Mouse (Mus musculus) embryonic facial prominence, embryonic 14.5 days (tissue): ENCODE data around the gene BC024978. TPM values are rescaled to one million over a fixed set of nuclear protein-coding genes. Genes with fewer than 3 reads are reported as not detected.

Source experiments
- ATAC-seq: fragments of 200-750 bp; cut with Nextera tagmentation; 2 replicates; pipeline ENCODE4 v1.8.0; 2017; ENCODE audit warnings: low read depth, moderate number of reproducible peaks, moderate TSS enrichment
- DNase-seq: peaks from one replicate; pipeline ENCODE4 v3.0.0-alpha.2; 2015; ENCODE audit warnings: low spot score
- H3K27ac ChIP-seq: fragments of 300-500 bp; sonication (generic); replicated peaks from 2 replicates; pipeline ENCODE4 v1.5.1; 2014; ENCODE audit warnings: low read depth, mild to moderate bottlenecking, low read length, moderate library complexity
- H3K27me3 ChIP-seq: fragments of 300-500 bp; sonication (generic); replicated peaks from 2 replicates; pipeline ENCODE4 v1.6.1; 2014; ENCODE audit warnings: low read length; ENCODE audit not compliant: control insufficient read depth, insufficient read depth
- H3K36me3 ChIP-seq: fragments of 300-500 bp; sonication (generic); 2 replicates; pipeline ENCODE4 v1.6.1; 2014; ENCODE audit warnings: low read length, mixed read lengths; ENCODE audit not compliant: control insufficient read depth, insufficient read depth
- H3K4me1 ChIP-seq: fragments of 300-500 bp; sonication (generic); 2 replicates; pipeline ENCODE4 v1.6.1; 2014; ENCODE audit warnings: antibody characterized with exemption, low read length; ENCODE audit not compliant: control insufficient read depth, insufficient read depth
- H3K4me2 ChIP-seq: fragments of 300-500 bp; sonication (generic); 2 replicates; pipeline ENCODE4 v1.6.1; 2014; ENCODE audit warnings: low read depth, mild to moderate bottlenecking, low read length, moderate library complexity, mixed read lengths
- H3K4me3 ChIP-seq: fragments of 300-500 bp; sonication (generic); 2 replicates; pipeline ENCODE4 v1.5.1; 2014; ENCODE audit warnings: low read depth, mild to moderate bottlenecking, low read length
- H3K9ac ChIP-seq: fragments of 300-500 bp; sonication (generic); 2 replicates; pipeline ENCODE4 v1.6.1; 2014; ENCODE audit warnings: low read depth, mild to moderate bottlenecking, low read length, moderate library complexity, mixed read lengths
- H3K9me3 ChIP-seq: fragments of 300-500 bp; sonication (generic); 2 replicates; pipeline ENCODE4 v1.6.1; 2016; ENCODE audit warnings: low read length; ENCODE audit not compliant: control insufficient read depth
- WGBS: fragments of 180-500 bp; shearing (Covaris S2); extraction: QIAGEN DNeasy Blood & Tissue Kit; methylation state at CpG from one replicate; pipeline ENCODE4 v1.1.7; 2014; 5-methylcytosine and 5-hydroxymethylcytosine counted together
- polyA plus RNA-seq: library from polyadenylated mRNA; unstranded; fragments of >200 nt; fragmentation: Nextera tagmentation; extraction: Ambion mirVana; gene quantifications from 2 replicates; pipeline ENCODE4 v1.2.1, GENCODE M21; 2014

BC024978 gene
- polyA plus RNA-seq, 1 experiment from 2014 or later, result 3.0 TPM

- Histone ChIP-seq H3K9me3 (no peaks in the 10 kb centered on the region), H3K9ac (0 out of 2 replicates have a peak overlapping the region, but pooled peaks have one; percentile 90), H3K27ac (no peak overlapping the region), H3K4me3 (no peak overlapping the region), H3K4me2 (peak overlapping the region; percentile 69; the same call in 1 of the 2 replicates), H3K36me3 (peaks cover 52% of the 10 kb centered on the region), H3K27me3 (no peaks in the 10 kb centered on the region), H3K4me1 (peaks cover 30% of the 10 kb centered on the region)
- WGBS, result 73% methylated on average over 5 of the region's 5 CpGs
- ATAC-seq, result no peak
- no peak for DNase-seq
These were observed 32.7 kb upstream of the BC024978 start for GRCm38 (mm10) chr7:27162780-27163449.

GRCm38 (mm10) chr7:27163450-27163805, 32.2 kb upstream of the BC024978 start:
- no peak overlapping the region for H3K4me3 ChIP-seq
- 0 out of 2 replicates have a peak overlapping the region, but pooled peaks have one; percentile 90 for H3K9ac ChIP-seq
- ATAC-seq (no peak), DNase-seq (no peak)
- H3K9me3 ChIP-seq, result no peaks in the 10 kb centered on the region
- H3K36me3 ChIP-seq, result peaks cover 47% of the 10 kb centered on the region
- no peak overlapping the region for H3K27ac ChIP-seq
- H3K4me2 ChIP-seq, result peak overlapping the region; percentile 69; the same call in 1 of the 2 replicates
- WGBS, result 70% methylated on average over 5 of the region's 5 CpGs
- H3K27me3 ChIP-seq, result no peaks in the 10 kb centered on the region
- peaks cover 30% of the 10 kb centered on the region for H3K4me1 ChIP-seq

- DNase-seq (no peak), ATAC-seq (no peak)
- peak overlapping the region; percentile 69 for H3K4me2 ChIP-seq
- peak overlapping the region; percentile 90 for H3K9ac ChIP-seq
- peaks cover 38% of the 10 kb centered on the region for H3K36me3 ChIP-seq
- H3K4me3 ChIP-seq, result peak overlapping the region; percentile 69; the same call in 1 of the 2 replicates
- H3K4me1 ChIP-seq, result peaks cover 30% of the 10 kb centered on the region
- no peak overlapping the region for H3K27ac ChIP-seq
- 81% methylated on average over 32 of the region's 33 CpGs for WGBS
- H3K9me3 ChIP-seq, result no peaks in the 10 kb centered on the region
- no peaks in the 10 kb centered on the region for H3K27me3 ChIP-seq
These were observed 31.3 kb upstream of the BC024978 start for GRCm38 (mm10) chr7:27164112-27164947.

- Histone ChIP-seq H3K9ac (peak overlapping the region; percentile 90), H3K27ac (no peak overlapping the region), H3K36me3 (peaks cover 37% of the 10 kb centered on the region), H3K9me3 (no peaks in the 10 kb centered on the region), H3K27me3 (no peaks in the 10 kb centered on the region), H3K4me1 (peaks cover 27% of the 10 kb centered on the region), H3K4me3 (peak overlapping the region; percentile 69), H3K4me2 (peak overlapping the region; percentile 69)
- ATAC-seq (no peak), DNase-seq (no peak)
- 75% methylated on average over 20 of the region's 23 CpGs for WGBS
These were observed 30.4 kb upstream of the BC024978 start for GRCm38 (mm10) chr7:27165007-27165655.

GRCm38 (mm10) chr7:27165696-27166095, 29.9 kb upstream of the BC024978 start:
- Histone ChIP-seq H3K27me3 (no peaks in the 10 kb centered on the region), H3K4me1 (peaks cover 23% of the 10 kb centered on the region), H3K4me3 (peak overlapping the region; percentile 69), H3K4me2 (peak overlapping the region; percentile 69), H3K9me3 (no peaks in the 10 kb centered on the region), H3K9ac (peak overlapping the region; percentile 90), H3K27ac (peak overlapping the region; percentile 97), H3K36me3 (peaks cover 42% of the 10 kb centered on the region)
- ATAC-seq (no peak), DNase-seq (no peak)
- 3% methylated on average over 8 of the region's 8 CpGs for WGBS

- peak overlapping the region; percentile 69 for H3K4me3 ChIP-seq
- H3K4me2 ChIP-seq, result peak overlapping the region; percentile 69
- no peaks in the 10 kb centered on the region for H3K27me3 ChIP-seq
- H3K9me3 ChIP-seq, result no peaks in the 10 kb centered on the region
- DNase-seq (peak; percentile 89), ATAC-seq (peak; percentile 70)
- under 1% methylated on average over 17 of the region's 43 CpGs for WGBS
- peak overlapping the region; percentile 90 for H3K9ac ChIP-seq
- peaks cover 44% of the 10 kb centered on the region for H3K36me3 ChIP-seq
- H3K4me1 ChIP-seq, result peaks cover 23% of the 10 kb centered on the region
- H3K27ac ChIP-seq, result peak overlapping the region; percentile 97
These were observed 29.4 kb upstream of the BC024978 start for GRCm38 (mm10) chr7:27166229-27166613.

GRCm38 (mm10) chr7:27166614-27167474, 28.7 kb upstream of the BC024978 start, which contains the start of gene Egln2:
Egln2 (minus strand) TSS chr7:27166802.
- Histone ChIP-seq H3K9me3 (no peaks in the 10 kb centered on the region), H3K27me3 (no peaks in the 10 kb centered on the region), H3K9ac (peak within 1 kb of the TSS; percentile 90), H3K4me2 (peak within 1 kb of the TSS; percentile 69), H3K27ac (peak within 1 kb of the TSS; percentile 97), H3K36me3 (peaks cover 43% of the 10 kb centered on the region), H3K4me1 (peaks cover 20% of the 10 kb centered on the region), H3K4me3 (peak within 1 kb of the TSS; percentile 69)
- DNase-seq, result peak; percentile 96
- WGBS, result 2% methylated on average over 51 of the region's 61 CpGs
- ATAC-seq, result peak; percentile 88
